Mouse (Mus musculus) E14TG2a.4 (cell line): Measurements from ENCODE around the gene Dtd1.

ENCODE experiments used
- CTCF ChIP-seq: conservative IDR thresholded peaks from 2 replicates; pipeline ENCODE4 v1.5.1; 2014; ENCODE audit warnings: low read length
- NANOG ChIP-seq: IDR thresholded peaks from 2 replicates; pipeline ENCODE4 v1.6.1; 2014; ENCODE audit warnings: borderline replicate concordance, low read length, mixed read lengths
- POU5F1 ChIP-seq: IDR thresholded peaks from 2 replicates; pipeline ENCODE4 v1.6.1; 2014; ENCODE audit warnings: low read length, borderline replicate concordance

DNA sequence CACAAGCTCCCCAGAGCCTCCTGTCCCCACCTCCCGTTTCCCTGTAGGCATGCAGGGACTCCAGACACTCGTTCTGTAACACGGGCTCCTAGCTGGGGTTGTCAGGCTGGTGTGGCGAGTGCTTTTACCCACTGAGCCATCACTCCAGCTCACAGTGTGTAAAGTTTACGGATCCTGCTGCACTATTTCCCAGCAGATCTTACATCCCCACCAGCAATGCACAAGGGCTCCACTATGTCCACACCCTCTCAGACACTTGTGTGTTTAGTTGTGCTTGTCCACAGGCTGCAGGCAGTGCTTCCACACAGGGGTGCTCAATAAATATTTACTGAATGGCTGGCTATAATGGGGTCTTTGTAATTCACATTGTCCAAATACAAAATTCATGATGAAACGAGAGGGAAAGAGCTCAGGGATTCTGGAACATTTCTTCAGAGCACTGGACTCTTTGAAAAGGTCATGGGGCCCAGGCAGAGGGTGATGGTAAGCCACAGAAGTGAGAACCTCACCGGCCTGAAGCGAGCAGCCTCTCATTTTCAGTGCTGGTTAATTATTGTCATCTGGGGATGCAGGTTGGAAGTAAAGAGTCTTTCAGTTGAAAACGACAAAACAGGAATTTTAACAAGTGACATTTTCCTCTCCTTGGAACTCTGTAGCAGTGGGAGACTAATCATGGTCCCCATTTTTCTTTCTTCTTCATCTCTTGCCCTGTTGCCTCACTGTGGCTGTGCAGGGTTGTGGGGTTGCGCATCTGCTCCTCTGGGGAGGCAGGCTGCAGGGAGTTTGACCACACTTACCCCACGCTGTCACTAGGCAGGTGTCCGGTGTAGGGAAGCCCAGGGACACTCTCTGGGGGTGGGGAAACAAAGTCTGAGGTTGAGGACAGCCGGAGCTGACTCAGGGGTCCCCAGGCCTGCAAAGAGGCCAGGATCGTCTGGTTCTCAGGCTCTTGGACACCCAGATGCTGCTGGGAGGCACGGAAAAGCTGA is 208.4 kb downstream of the Dtd1 start:
- TF ChIP-seq CTCF (no peak), NANOG (no peak), POU5F1 (no peak)
